Mouse (Mus musculus) left cerebral cortex, adult 11 months (tissue): Measurements from ENCODE around the gene Serpina6.

Experiments
- DNase-seq: peaks from one replicate; pipeline ENCODE4 v3.0.0; 2022; ENCODE audit warnings: low spot score

Gene Serpina6

GRCm38 (mm10) chr12:103655123-103656044 lies 1.6 kb downstream of the Serpina6 start:
- DNase-seq: no peak

- DNase-seq: no peak
These were observed 3.2 kb downstream of the Serpina6 start for GRCm38 (mm10) chr12:103653836-103654235.

- no peak for DNase-seq
These were observed 10.7 kb downstream of the Serpina6 start for GRCm38 (mm10) chr12:103646314-103646713.

GRCm38 (mm10) chr12:103644601-103645000 lies 12.4 kb downstream of the Serpina6 start:
- DNase-seq: no peak

- DNase-seq: no peak
These were observed 13.2 kb downstream of the Serpina6 start for GRCm38 (mm10) chr12:103643818-103644217.

- DNase-seq: peak; percentile 55
These were observed 13.7 kb downstream of the Serpina6 start for GRCm38 (mm10) chr12:103643336-103643735.

- DNase-seq: no peak
These were observed 21.2 kb downstream of the Serpina6 start for GRCm38 (mm10) chr12:103635846-103636245.

- DNase-seq: no peak
These were observed 22.6 kb downstream of the Serpina6 start for GRCm38 (mm10) chr12:103634430-103634829.

- DNase-seq: no peak
These were observed 25.8 kb downstream of the Serpina6 start, which contains the start of gene Serpina10 for GRCm38 (mm10) chr12:103631203-103631612. TSS of gene Serpina10 (minus strand) at chr12:103631444.

- no peak for DNase-seq
These were observed 40.2 kb downstream of the Serpina6 start for GRCm38 (mm10) chr12:103616860-103617261.

- no peak for DNase-seq
These were observed 41.3 kb downstream of the Serpina6 start for GRCm38 (mm10) chr12:103615734-103616133.

GRCm38 (mm10) chr12:103615141-103615540 lies 41.9 kb downstream of the Serpina6 start:
- DNase-seq: no peak

GRCm38 (mm10) chr12:103601839-103602238 lies 55.2 kb downstream of the Serpina6 start:
- DNase-seq: no peak

GRCm38 (mm10) chr12:103600364-103600763 lies 56.6 kb downstream of the Serpina6 start:
- DNase-seq: no peak

- DNase-seq: no peak
These were observed 58.6 kb downstream of the Serpina6 start for GRCm38 (mm10) chr12:103598411-103598810.
